Mouse (Mus musculus) midbrain, embryonic 10.5 days (tissue): Measurements from ENCODE around the gene Utrn. TPM values are rescaled to one million over a fixed set of nuclear protein-coding genes. Genes with fewer than 3 reads are reported as not detected.

ENCODE experiments used
- DNase-seq: peaks from one replicate; pipeline ENCODE4 v3.0.0-alpha.2; 2017; ENCODE audit warnings: low spot score
- H3K27ac ChIP-seq: fragments of 300-500 bp; sonication (generic); replicated peaks from 2 replicates; pipeline ENCODE4 v1.5.1; 2016; ENCODE audit warnings: mild to moderate bottlenecking
- H3K27me3 ChIP-seq: fragments of 300-500 bp; sonication (generic); 2 replicates; pipeline ENCODE4 v1.6.1; 2016; ENCODE audit warnings: low read depth, mild to moderate bottlenecking; ENCODE audit not compliant: poor library complexity, severe bottlenecking
- H3K36me3 ChIP-seq: fragments of 300-500 bp; sonication (generic); 2 replicates; pipeline ENCODE4 v1.6.1; 2016; ENCODE audit warnings: mild to moderate bottlenecking, moderate library complexity
- H3K4me1 ChIP-seq: fragments of 300-500 bp; sonication (generic); 2 replicates; pipeline ENCODE4 v1.6.1; 2016
- H3K4me3 ChIP-seq: fragments of 300-500 bp; sonication (generic); 2 replicates; pipeline ENCODE4 v1.5.1; 2016; ENCODE audit warnings: mild to moderate bottlenecking, moderate library complexity
- H3K9me3 ChIP-seq: fragments of 300-500 bp; sonication (generic); replicated peaks from 2 replicates; pipeline ENCODE4 v1.6.1; 2016; ENCODE audit warnings: mild to moderate bottlenecking
- WGBS: fragments of 180-500 bp; shearing (Covaris S2); methylation state at CpG from one replicate; pipeline ENCODE4 v1.1.7; 2016; 5-methylcytosine and 5-hydroxymethylcytosine counted together
- polyA plus RNA-seq: library from polyadenylated mRNA; unstranded; fragments of >200 nt; fragmentation: Nextera tagmentation; extraction: Ambion mirVana; gene quantifications from 2 replicates; pipeline ENCODE4 v1.2.1, GENCODE M21; 2016

The Utrn gene
- polyA plus RNA-seq, 1 experiment from 2014 or later = 38.8 TPM

- H3K36me3 ChIP-seq = peaks cover 17% of the 10 kb centered on the region
- no peaks in the 10 kb centered on the region for H3K9me3 ChIP-seq
- no peak overlapping the region for H3K4me3 ChIP-seq
- H3K4me1 ChIP-seq = no peaks in the 10 kb centered on the region
- H3K27ac ChIP-seq = no peak overlapping the region
- 97% methylated on average over 9 of the region's 9 CpGs for WGBS
- no peaks in the 10 kb centered on the region for H3K27me3 ChIP-seq
- DNase-seq = no peak
These were observed 197.6 kb downstream of the Utrn start for GRCm38 (mm10) chr10:12671608-12672007.

- no peak for DNase-seq
- Histone ChIP-seq H3K9me3 (peaks cover 12% of the 10 kb centered on the region), H3K27ac (no peak overlapping the region), H3K36me3 (peaks cover 41% of the 10 kb centered on the region), H3K4me1 (no peaks in the 10 kb centered on the region), H3K27me3 (no peaks in the 10 kb centered on the region), H3K4me3 (no peak overlapping the region)
- WGBS = 85% methylated on average over 4 of the region's 4 CpGs
These were observed 207.1 kb downstream of the Utrn start for GRCm38 (mm10) chr10:12662035-12662434.

DNA sequence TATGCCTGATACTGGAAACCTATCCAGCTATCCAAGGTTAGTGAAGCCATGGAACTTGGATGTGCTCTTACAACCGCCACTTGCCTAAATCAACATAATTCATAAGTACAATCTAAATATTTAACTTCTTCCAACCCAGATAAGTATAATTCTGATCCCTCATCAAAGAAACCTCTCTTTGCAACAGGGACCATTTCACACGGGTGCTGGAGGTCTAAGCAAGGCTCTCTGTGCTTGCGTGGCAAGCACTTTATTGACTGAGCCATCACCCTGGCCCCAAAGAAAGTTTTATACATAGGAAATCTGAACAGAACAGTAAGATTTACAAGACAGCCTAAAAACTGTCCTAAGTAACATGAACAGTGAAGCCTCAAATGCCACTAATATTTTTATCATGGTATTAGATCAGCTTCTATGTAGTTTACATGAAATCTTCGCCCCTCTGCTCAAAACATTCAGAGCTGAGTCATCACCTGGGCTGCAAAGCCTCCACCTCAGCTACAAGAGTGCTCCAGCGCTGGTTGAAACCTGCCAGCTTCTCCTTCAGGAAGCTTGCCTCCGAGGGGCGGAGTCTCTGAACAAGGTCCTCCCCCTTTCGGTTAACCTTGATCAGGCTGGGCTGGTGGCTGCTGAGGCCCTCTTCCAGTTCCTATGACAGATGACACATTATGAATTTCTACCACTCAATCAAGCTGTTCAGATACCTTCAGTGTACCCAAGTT lies 211.0 kb downstream of the Utrn start:
- WGBS = 82% methylated on average over 8 of the region's 8 CpGs
- DNase-seq = no peak
- H3K4me1 ChIP-seq = no peaks in the 10 kb centered on the region
- no peak overlapping the region for H3K4me3 ChIP-seq
- no peaks in the 10 kb centered on the region for H3K27me3 ChIP-seq
- peaks cover 19% of the 10 kb centered on the region for H3K36me3 ChIP-seq
- H3K27ac ChIP-seq = no peak overlapping the region
- peaks cover 12% of the 10 kb centered on the region for H3K9me3 ChIP-seq

DNA sequence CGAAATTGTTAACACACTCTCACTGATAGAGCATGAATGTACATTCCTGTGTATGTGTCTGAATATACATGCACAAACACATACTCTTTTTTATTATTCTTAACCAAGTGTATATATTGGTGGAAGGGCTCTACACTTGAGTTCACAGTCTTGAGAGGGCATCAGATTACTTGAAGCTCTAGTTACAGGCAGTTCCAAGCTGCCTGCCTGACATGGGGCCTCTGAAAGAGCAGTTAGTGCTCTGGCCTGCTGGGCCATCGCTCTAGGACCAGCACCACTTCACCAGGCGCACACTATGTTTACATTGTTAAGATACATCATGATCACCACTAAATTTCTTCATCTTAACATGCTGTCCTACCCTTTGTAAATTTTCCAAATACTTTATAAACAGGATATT lies 216.2 kb downstream of the Utrn start:
- Histone ChIP-seq H3K36me3 (peaks cover 10% of the 10 kb centered on the region; the same call in 1 of the 2 replicates), H3K27ac (no peak overlapping the region), H3K4me3 (no peak overlapping the region), H3K27me3 (no peaks in the 10 kb centered on the region), H3K9me3 (no peaks in the 10 kb centered on the region), H3K4me1 (no peaks in the 10 kb centered on the region)
- DNase-seq = no peak
- WGBS = 81% methylated on average over 3 of the region's 3 CpGs

DNA sequence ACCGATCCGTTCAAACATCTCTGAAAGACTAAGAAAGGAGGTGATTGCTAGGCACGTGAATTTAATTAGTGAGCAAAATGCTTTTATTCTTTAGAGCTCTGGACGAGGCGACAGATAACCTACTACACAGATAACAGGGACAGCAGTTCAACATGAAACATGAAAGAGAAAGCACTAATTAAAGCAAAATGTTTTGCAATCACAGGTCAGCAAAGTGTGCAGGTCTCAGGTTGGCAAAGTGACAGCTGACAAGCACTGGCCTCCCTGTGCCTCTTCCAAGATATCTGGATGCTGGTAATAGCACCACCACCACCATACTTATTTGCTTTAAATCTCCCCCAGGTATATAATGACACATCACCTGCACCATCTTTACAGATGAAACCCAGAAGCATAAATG lies 223.0 kb downstream of the Utrn start:
- Histone ChIP-seq H3K4me1 (no peaks in the 10 kb centered on the region), H3K36me3 (0 out of 2 replicates have a peak, but pooled peaks cover 3% of the 10 kb centered on the region), H3K4me3 (no peak overlapping the region), H3K27ac (no peak overlapping the region), H3K27me3 (no peaks in the 10 kb centered on the region), H3K9me3 (no peaks in the 10 kb centered on the region)
- WGBS = 84% methylated on average over 5 of the region's 5 CpGs
- no peak for DNase-seq

DNA sequence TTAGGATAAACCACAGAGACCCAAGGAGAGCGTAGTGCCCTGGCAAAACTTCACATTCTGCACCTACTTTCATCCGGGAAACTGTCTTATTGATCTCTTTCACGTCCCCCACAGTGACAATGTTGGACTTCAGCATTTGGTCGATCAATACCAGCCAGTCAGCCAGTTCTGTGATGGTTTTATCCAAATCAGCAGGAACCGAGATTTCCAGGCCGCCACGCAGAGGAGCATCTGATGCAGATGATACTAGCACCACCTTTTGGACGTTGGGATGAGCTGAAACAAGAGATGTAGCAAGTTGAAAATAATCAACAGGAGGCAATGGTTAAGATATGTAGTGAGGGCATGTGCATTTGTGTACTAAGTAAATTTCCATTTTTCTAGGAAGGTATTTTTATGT lies 225.8 kb downstream of the Utrn start:
- no peaks in the 10 kb centered on the region for H3K4me1 ChIP-seq
- no peak for DNase-seq

DNA sequence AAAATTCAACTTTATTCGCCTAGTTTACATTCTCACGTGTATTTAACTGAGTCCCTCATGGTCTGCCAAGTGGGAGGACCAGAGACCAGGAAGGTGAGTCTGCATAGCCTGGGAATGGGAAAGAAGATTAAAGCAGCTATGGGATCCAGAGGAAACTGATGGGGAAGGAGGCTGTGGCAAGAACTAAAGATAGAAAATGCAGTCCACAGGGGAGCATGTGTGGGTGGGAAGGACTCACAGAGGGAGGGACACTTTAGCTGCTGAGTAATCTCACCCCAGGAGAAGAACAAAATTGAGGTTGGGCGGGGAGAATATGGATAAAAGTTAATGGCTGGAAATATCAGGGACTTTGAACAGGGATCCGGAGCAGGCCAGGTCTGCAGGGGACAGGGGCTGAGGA lies 229.5 kb downstream of the Utrn start:
- H3K36me3 ChIP-seq = peaks cover 5% of the 10 kb centered on the region; the same call in 1 of the 2 replicates
- no peaks in the 10 kb centered on the region for H3K27me3 ChIP-seq
- H3K4me1 ChIP-seq = no peaks in the 10 kb centered on the region
- H3K4me3 ChIP-seq = no peak overlapping the region
- no peak overlapping the region for H3K27ac ChIP-seq
- 88% methylated on average over 4 of the region's 4 CpGs for WGBS
- DNase-seq = no peak
- H3K9me3 ChIP-seq = no peaks in the 10 kb centered on the region

More for the DNA sequence above, 225.8 kb downstream of the Utrn start:
- no peak overlapping the region for H3K27ac ChIP-seq
- H3K36me3 ChIP-seq = no peaks in the 10 kb centered on the region
- H3K27me3 ChIP-seq = no peaks in the 10 kb centered on the region
- H3K4me3 ChIP-seq = no peak overlapping the region
- 75% methylated on average over 8 of the region's 8 CpGs for WGBS
- H3K9me3 ChIP-seq = no peaks in the 10 kb centered on the region

GRCm38 (mm10) chr10:12633965-12634364 lies 235.2 kb downstream of the Utrn start:
- Histone ChIP-seq H3K36me3 (peaks cover 5% of the 10 kb centered on the region; the same call in 1 of the 2 replicates), H3K9me3 (no peaks in the 10 kb centered on the region), H3K4me3 (no peak overlapping the region), H3K27me3 (no peaks in the 10 kb centered on the region), H3K4me1 (no peaks in the 10 kb centered on the region), H3K27ac (no peak overlapping the region)
- DNase-seq = no peak
- 88% methylated on average over 4 of the region's 4 CpGs for WGBS

GRCm38 (mm10) chr10:12630933-12631332 lies 238.2 kb downstream of the Utrn start:
- H3K9me3 ChIP-seq = no peaks in the 10 kb centered on the region
- H3K4me3 ChIP-seq = no peak overlapping the region
- H3K36me3 ChIP-seq = no peaks in the 10 kb centered on the region
- 94% methylated on average over 5 of the region's 5 CpGs for whole genome bisulfite sequencing
- DNase-seq = no peak
- no peaks in the 10 kb centered on the region for H3K27me3 ChIP-seq
- no peaks in the 10 kb centered on the region for H3K4me1 ChIP-seq
- H3K27ac ChIP-seq = no peak overlapping the region

GRCm38 (mm10) chr10:12618397-12618796 lies 250.8 kb downstream of the Utrn start:
- Histone ChIP-seq H3K9me3 (no peaks in the 10 kb centered on the region), H3K27ac (no peak overlapping the region), H3K27me3 (no peaks in the 10 kb centered on the region), H3K4me1 (peaks cover 16% of the 10 kb centered on the region), H3K36me3 (no peaks in the 10 kb centered on the region), H3K4me3 (no peak overlapping the region)
- DNase-seq = no peak
- 85% methylated on average over 3 of the region's 3 CpGs for WGBS

DNA sequence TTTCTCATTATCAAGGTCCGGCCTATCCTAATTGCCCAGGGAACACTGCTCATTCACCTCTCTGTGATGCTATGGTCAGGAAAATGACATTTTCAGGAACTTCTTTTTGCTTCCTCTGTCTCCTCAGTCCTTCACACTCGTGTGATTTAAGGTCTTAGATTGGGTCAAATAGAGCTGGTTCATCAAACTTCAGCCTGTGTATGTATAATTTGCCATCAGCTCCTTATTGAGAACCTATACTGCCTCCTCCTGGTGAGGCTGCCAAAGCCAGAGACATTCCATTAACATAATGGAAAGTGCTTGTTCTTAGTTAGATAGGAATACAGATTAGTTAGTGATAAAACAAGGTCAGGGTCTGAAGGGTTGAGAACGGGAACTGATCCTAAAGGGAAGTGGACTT lies 253.4 kb downstream of the Utrn start:
- Histone ChIP-seq H3K4me1 (peaks cover 16% of the 10 kb centered on the region), H3K4me3 (no peak overlapping the region), H3K36me3 (no peaks in the 10 kb centered on the region), H3K9me3 (no peaks in the 10 kb centered on the region), H3K27ac (no peak overlapping the region), H3K27me3 (no peaks in the 10 kb centered on the region)
- DNase-seq = no peak
- WGBS = 64% methylated on average over 3 of the region's 3 CpGs

GRCm38 (mm10) chr10:12614465-12615199 lies 254.5 kb downstream of the Utrn start:
- peak; percentile 54 for DNase-seq
- no peaks in the 10 kb centered on the region for H3K9me3 ChIP-seq
- peak overlapping the region; percentile 53 for H3K4me3 ChIP-seq
- H3K4me1 ChIP-seq = peaks cover 16% of the 10 kb centered on the region
- WGBS = 2% methylated on average over 22 of the region's 22 CpGs
- peak overlapping the region; percentile 82 for H3K27ac ChIP-seq
- no peaks in the 10 kb centered on the region for H3K27me3 ChIP-seq
- no peaks in the 10 kb centered on the region for H3K36me3 ChIP-seq

- no peaks in the 10 kb centered on the region for H3K27me3 ChIP-seq
- H3K9me3 ChIP-seq = no peaks in the 10 kb centered on the region
- H3K27ac ChIP-seq = no peak overlapping the region
- 35% methylated on average over 4 of the region's 4 CpGs for WGBS
- DNase-seq = peak; percentile 53
- H3K4me1 ChIP-seq = peaks cover 16% of the 10 kb centered on the region
- H3K36me3 ChIP-seq = no peaks in the 10 kb centered on the region
- no peak overlapping the region for H3K4me3 ChIP-seq
These were observed 256.8 kb downstream of the Utrn start for GRCm38 (mm10) chr10:12612235-12612863.
